Mouse (Mus musculus) heart, embryonic 16.5 days (tissue): Measurements from ENCODE around the gene Gpr34. TPM values are rescaled to one million over a fixed set of nuclear protein-coding genes. Genes with fewer than 3 reads are reported as not detected.
A peak's percentile ranks its signal among the peaks of the same experiment; 100 is the strongest.

Experiments
- ATAC-seq: fragments of 200-750 bp; cut with Nextera tagmentation; replicated peaks from 2 replicates; pipeline ENCODE4 v1.8.0; 2017; ENCODE audit warnings: moderate number of reproducible peaks; ENCODE audit not compliant: insufficient read depth, low FRiP score; ENCODE audit errors: extremely low read depth
- H3K27ac ChIP-seq: fragments of 300-500 bp; sonication (generic); 2 replicates; pipeline ENCODE4 v1.5.1; 2014; ENCODE audit warnings: mild to moderate bottlenecking, low read length, control low read depth, moderate library complexity
- H3K27me3 ChIP-seq: fragments of 300-500 bp; sonication (generic); 2 replicates; pipeline ENCODE4 v1.6.1; 2014; ENCODE audit warnings: low read length, mixed read lengths; ENCODE audit not compliant: control insufficient read depth, insufficient read depth
- H3K36me3 ChIP-seq: fragments of 300-500 bp; sonication (generic); 2 replicates; pipeline ENCODE4 v1.6.1; 2014; ENCODE audit not compliant: control insufficient read depth, insufficient read depth
- H3K4me1 ChIP-seq: fragments of 300-500 bp; sonication (generic); 2 replicates; pipeline ENCODE4 v1.6.1; 2014; ENCODE audit warnings: low read length, mixed read lengths; ENCODE audit not compliant: control insufficient read depth, insufficient read depth
- H3K4me2 ChIP-seq: fragments of 300-500 bp; sonication (generic); 2 replicates; pipeline ENCODE4 v1.6.1; 2014; ENCODE audit warnings: low read depth, mild to moderate bottlenecking, control low read depth, low read length
- H3K4me3 ChIP-seq: fragments of 300-500 bp; sonication (generic); 2 replicates; pipeline ENCODE4 v1.5.1; 2014; ENCODE audit warnings: mild to moderate bottlenecking, control low read depth, low read length
- H3K9ac ChIP-seq: fragments of 300-500 bp; sonication (generic); 2 replicates; pipeline ENCODE4 v1.6.1; 2014; ENCODE audit warnings: low read length, control low read depth
- H3K9me3 ChIP-seq: fragments of 300-500 bp; sonication (generic); replicated peaks from 2 replicates; pipeline ENCODE4 v1.6.1; 2016; ENCODE audit warnings: low read length; ENCODE audit not compliant: control insufficient read depth
- WGBS: fragments of 180-500 bp; shearing (Covaris S2); extraction: QIAGEN DNeasy Blood & Tissue Kit; methylation state at CpG from one replicate; pipeline ENCODE4 v1.1.7; 2014; 5-methylcytosine and 5-hydroxymethylcytosine counted together
- polyA plus RNA-seq: library from polyadenylated mRNA; unstranded; fragments of >200 nt; fragmentation: Nextera tagmentation; extraction: Ambion mirVana; gene quantifications from 2 replicates; pipeline ENCODE4 v1.2.1, GENCODE M21; 2015

The Gpr34 gene
- polyA plus RNA-seq, 1 experiment from 2014 or later = 1.4 TPM

- 68% methylated on average over 4 of the region's 4 CpGs for WGBS
- Histone ChIP-seq H3K9me3 (no peaks in the 10 kb centered on the region), H3K4me3 (no peak overlapping the region), H3K9ac (no peak overlapping the region), H3K36me3 (no peaks in the 10 kb centered on the region), H3K4me1 (no peaks in the 10 kb centered on the region), H3K4me2 (no peak overlapping the region), H3K27me3 (no peaks in the 10 kb centered on the region), H3K27ac (no peak overlapping the region)
- no peak for ATAC-seq
Measured at GRCm38 (mm10) chrX:13618476-13618875, 13.4 kb upstream of the Gpr34 start.

GRCm38 (mm10) chrX:13621473-13621872, 10.4 kb upstream of the Gpr34 start:
- WGBS = 56% methylated on average over 4 of the region's 4 CpGs
- ATAC-seq = no peak

GRCm38 (mm10) chrX:13622654-13623053, 9.2 kb upstream of the Gpr34 start:
- H3K27ac ChIP-seq = no peak overlapping the region
- 77% methylated on average over 5 of the region's 5 CpGs for WGBS
- H3K36me3 ChIP-seq = no peaks in the 10 kb centered on the region
- H3K4me1 ChIP-seq = no peaks in the 10 kb centered on the region
- no peak overlapping the region for H3K4me3 ChIP-seq
- no peaks in the 10 kb centered on the region for H3K27me3 ChIP-seq
- H3K4me2 ChIP-seq = no peak overlapping the region
- no peak overlapping the region for H3K9ac ChIP-seq
- H3K9me3 ChIP-seq = no peaks in the 10 kb centered on the region
- ATAC-seq = no peak

More at GRCm38 (mm10) chrX:13621473-13621872, 10.4 kb upstream of the Gpr34 start:
- Histone ChIP-seq H3K4me3 (no peak overlapping the region), H3K9me3 (no peaks in the 10 kb centered on the region), H3K9ac (no peak overlapping the region), H3K27me3 (no peaks in the 10 kb centered on the region), H3K4me1 (no peaks in the 10 kb centered on the region), H3K27ac (no peak overlapping the region), H3K36me3 (no peaks in the 10 kb centered on the region), H3K4me2 (no peak overlapping the region)

DNA sequence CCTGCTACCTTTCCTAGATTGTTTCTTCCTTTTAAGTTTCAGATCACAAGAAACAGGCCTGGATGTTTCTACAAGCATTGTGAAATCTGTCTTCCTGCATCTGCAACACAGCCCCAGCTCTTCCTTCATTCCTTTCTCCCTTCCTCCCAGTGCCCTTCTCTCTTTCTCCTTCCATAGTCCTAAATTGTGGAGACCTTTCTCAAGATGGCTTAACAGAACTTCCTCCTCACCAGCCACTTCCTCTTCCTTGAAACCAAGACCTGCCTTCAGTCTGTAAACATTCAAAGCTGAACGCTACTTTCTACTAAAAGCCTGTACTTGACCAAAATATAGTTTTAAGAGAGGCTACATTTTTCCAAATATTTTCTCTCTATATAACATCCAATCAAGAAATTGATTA, 4.5 kb downstream of the Gpr34 start:
- Histone ChIP-seq H3K27ac (no peak overlapping the region), H3K27me3 (no peaks in the 10 kb centered on the region), H3K4me1 (no peaks in the 10 kb centered on the region), H3K36me3 (no peaks in the 10 kb centered on the region), H3K4me2 (no peak overlapping the region), H3K9ac (no peak overlapping the region), H3K4me3 (no peak overlapping the region), H3K9me3 (no peaks in the 10 kb centered on the region)
- no peak for ATAC-seq
- WGBS = 84% methylated on average over 1 of the region's 1 CpGs

DNA sequence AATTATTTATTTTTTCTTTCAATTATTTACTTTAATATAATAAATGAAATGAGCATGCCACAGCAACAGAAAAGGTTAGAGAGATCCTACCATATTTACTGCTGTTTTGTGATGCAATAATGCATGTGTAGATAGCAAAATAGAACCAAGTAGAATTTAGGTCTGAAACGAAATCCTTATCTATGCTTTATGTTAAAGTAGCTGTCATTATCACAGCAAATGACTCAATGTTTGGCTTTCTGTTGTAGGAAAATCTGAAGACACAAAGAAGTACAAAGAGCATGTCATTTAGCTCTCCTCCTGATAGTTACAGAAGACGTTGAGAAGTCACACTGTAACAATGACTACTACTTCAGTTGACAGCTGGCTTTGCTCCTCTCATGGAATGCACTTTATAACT, 7.0 kb downstream of the Gpr34 start:
- Histone ChIP-seq H3K4me3 (no peak overlapping the region), H3K9me3 (no peaks in the 10 kb centered on the region), H3K4me2 (no peak overlapping the region), H3K36me3 (no peaks in the 10 kb centered on the region), H3K9ac (no peak overlapping the region), H3K27ac (no peak overlapping the region), H3K27me3 (no peaks in the 10 kb centered on the region), H3K4me1 (no peaks in the 10 kb centered on the region)
- ATAC-seq = no peak
- 28% methylated on average over 2 of the region's 2 CpGs for WGBS

DNA sequence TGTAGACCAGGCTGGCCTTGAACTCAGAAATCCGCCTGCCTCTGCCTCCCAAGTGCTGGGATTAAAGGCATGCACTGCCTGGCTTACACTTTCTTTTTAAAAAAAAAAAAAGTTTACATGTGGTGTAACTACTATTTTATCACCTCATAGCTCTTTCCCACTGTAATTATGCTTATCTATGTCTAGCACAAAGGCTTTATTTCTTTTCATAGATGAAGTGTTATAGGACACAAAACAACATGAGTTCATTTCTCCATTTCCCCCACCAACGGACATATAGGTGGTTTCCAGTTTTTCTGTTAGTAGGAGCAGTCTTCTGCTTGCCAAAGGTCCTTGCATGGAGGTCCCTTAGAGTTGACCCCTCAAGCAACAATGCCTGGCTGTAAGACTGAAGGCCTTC, 20.0 kb downstream of the Gpr34 start:
- H3K9ac ChIP-seq = no peak overlapping the region
- H3K4me2 ChIP-seq = no peak overlapping the region
- no peaks in the 10 kb centered on the region for H3K4me1 ChIP-seq
- H3K4me3 ChIP-seq = no peak overlapping the region
- no peaks in the 10 kb centered on the region for H3K36me3 ChIP-seq
- no peak overlapping the region for H3K27ac ChIP-seq
- no peaks in the 10 kb centered on the region; the same call in 1 of the 2 replicates for H3K9me3 ChIP-seq
- 56% methylated on average over 2 of the region's 2 CpGs for WGBS
- no peaks in the 10 kb centered on the region for H3K27me3 ChIP-seq
- ATAC-seq = no peak

- Histone ChIP-seq H3K4me1 (no peaks in the 10 kb centered on the region), H3K27me3 (no peaks in the 10 kb centered on the region), H3K4me2 (no peak overlapping the region), H3K9ac (no peak overlapping the region), H3K36me3 (no peaks in the 10 kb centered on the region), H3K9me3 (no peaks in the 10 kb centered on the region), H3K4me3 (no peak overlapping the region), H3K27ac (no peak overlapping the region)
- 70% methylated on average over 1 of the region's 1 CpGs for WGBS
- ATAC-seq = no peak
Measured at GRCm38 (mm10) chrX:13652291-13652690, 20.4 kb downstream of the Gpr34 start.

- Histone ChIP-seq H3K4me2 (no peak overlapping the region), H3K4me1 (no peaks in the 10 kb centered on the region), H3K4me3 (no peak overlapping the region), H3K27me3 (no peaks in the 10 kb centered on the region), H3K9ac (no peak overlapping the region), H3K36me3 (no peaks in the 10 kb centered on the region), H3K27ac (no peak overlapping the region; the same call in 1 of the 2 replicates), H3K9me3 (no peaks in the 10 kb centered on the region)
- no peak for ATAC-seq
- WGBS = 76% methylated on average over 3 of the region's 3 CpGs
Measured at GRCm38 (mm10) chrX:13655005-13655421, 23.1 kb downstream of the Gpr34 start.

GRCm38 (mm10) chrX:13655906-13656305, 24.0 kb downstream of the Gpr34 start:
- Histone ChIP-seq H3K9ac (no peak overlapping the region), H3K9me3 (no peaks in the 10 kb centered on the region), H3K4me3 (no peak overlapping the region), H3K27ac (peak overlapping the region; percentile 48; the same call in 1 of the 2 replicates), H3K27me3 (no peaks in the 10 kb centered on the region), H3K36me3 (no peaks in the 10 kb centered on the region), H3K4me2 (peak overlapping the region; percentile 18; the same call in 1 of the 2 replicates), H3K4me1 (no peaks in the 10 kb centered on the region)
- 73% methylated on average over 6 of the region's 6 CpGs for WGBS
- no peak for ATAC-seq

DNA sequence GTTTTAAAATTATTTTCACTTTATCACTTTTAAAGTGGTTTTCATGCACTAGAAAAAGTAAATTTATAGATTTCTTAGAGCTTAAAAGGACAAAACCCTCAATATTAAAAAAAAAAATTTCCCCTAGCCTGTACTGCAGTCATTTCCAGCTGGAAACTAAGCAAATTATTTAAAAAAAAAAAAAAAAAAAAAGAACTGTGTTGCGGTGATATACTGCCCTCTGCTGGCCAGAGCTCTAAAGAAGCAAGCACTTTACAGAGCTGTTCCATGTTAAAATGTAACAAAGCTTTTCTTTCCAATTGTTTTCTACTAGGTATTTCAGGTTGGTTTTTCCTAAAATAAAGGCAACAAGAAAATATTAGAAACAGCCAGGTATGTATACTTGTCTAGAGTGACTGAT, 24.8 kb downstream of the Gpr34 start:
- 8% methylated on average over 1 of the region's 1 CpGs for WGBS
- Histone ChIP-seq H3K27ac (no peak overlapping the region), H3K9me3 (no peaks in the 10 kb centered on the region), H3K27me3 (no peaks in the 10 kb centered on the region), H3K4me1 (no peaks in the 10 kb centered on the region), H3K4me3 (no peak overlapping the region), H3K36me3 (no peaks in the 10 kb centered on the region), H3K9ac (no peak overlapping the region), H3K4me2 (no peak overlapping the region)
- no peak for ATAC-seq
